Mouse (Mus musculus) myocyte (in vitro differentiated cells): ENCODE measurements around the gene Mtch2.

Source experiments
- CEBPB ChIP-seq: IDR thresholded peaks from 2 replicates; pipeline ENCODE4 v1.6.1; 2011; ENCODE audit warnings: mild to moderate bottlenecking, moderate library complexity; ENCODE audit not compliant: poor library complexity, insufficient read depth, severe bottlenecking
- E2F4 ChIP-seq: IDR thresholded peaks from one replicate; pipeline ENCODE4 v1.6.1; 2011; ENCODE audit warnings: mild to moderate bottlenecking, control low read depth, moderate library complexity; ENCODE audit not compliant: insufficient read depth
- MAX ChIP-seq: IDR thresholded peaks from one replicate; pipeline ENCODE4 v1.6.1; 2011; ENCODE audit warnings: low read depth, mild to moderate bottlenecking, control low read depth
- POLR2A ChIP-seq: IDR thresholded peaks from one replicate; pipeline ENCODE4 v1.6.1; 2011; ENCODE audit warnings: low read depth, mild to moderate bottlenecking, control low read depth, moderate library complexity; ENCODE audit not compliant: insufficient read length
- POLR2AphosphoS2 ChIP-seq: IDR thresholded peaks from one replicate; pipeline ENCODE4 v1.6.1; 2011; ENCODE audit warnings: low read depth, control low read depth; ENCODE audit not compliant: insufficient read length
- SRF ChIP-seq: IDR thresholded peaks from one replicate; pipeline ENCODE4 v1.6.1; 2011; ENCODE audit warnings: low read depth; ENCODE audit not compliant: control insufficient read depth, insufficient read length
- TCF12 ChIP-seq: IDR thresholded peaks from one replicate; pipeline ENCODE4 v1.6.1; 2011; ENCODE audit warnings: mild to moderate bottlenecking, control low read depth; ENCODE audit not compliant: poor library complexity, insufficient read depth, severe bottlenecking
- TCF3 ChIP-seq: IDR thresholded peaks from one replicate; pipeline ENCODE4 v1.6.1; 2011; ENCODE audit warnings: low read depth, control low read depth; ENCODE audit not compliant: insufficient read length
- USF1 ChIP-seq: IDR thresholded peaks from one replicate; pipeline ENCODE4 v1.6.1; 2011; ENCODE audit warnings: low read depth, mild to moderate bottlenecking, control low read depth, moderate library complexity

GRCm38 (mm10) chr2:90848331-90848730 lies 1.4 kb downstream of the Mtch2 start:
- TF ChIP-seq TCF12 (no peak), E2F4 (no peak), MAX (no peak), POLR2A (no peak), SRF (no peak), TCF3 (no peak), USF1 (no peak), CEBPB (no peak), POLR2AphosphoS2 (no peak)
